Mouse (Mus musculus) v-Abl transformed pro-B cells (cell line): Measurements from ENCODE around the gene Gm9513.

Experiments used
- in situ Hi-C, 2 experiments: fragments of 400-800 bp; cut with MboI; formaldehyde crosslinking; loops; one replicate each; pipeline ENCODE4 v1.15.1; 2025; ENCODE audit not compliant: unreplicated experiment in 2 of 2

Gene Gm9513

DNA sequence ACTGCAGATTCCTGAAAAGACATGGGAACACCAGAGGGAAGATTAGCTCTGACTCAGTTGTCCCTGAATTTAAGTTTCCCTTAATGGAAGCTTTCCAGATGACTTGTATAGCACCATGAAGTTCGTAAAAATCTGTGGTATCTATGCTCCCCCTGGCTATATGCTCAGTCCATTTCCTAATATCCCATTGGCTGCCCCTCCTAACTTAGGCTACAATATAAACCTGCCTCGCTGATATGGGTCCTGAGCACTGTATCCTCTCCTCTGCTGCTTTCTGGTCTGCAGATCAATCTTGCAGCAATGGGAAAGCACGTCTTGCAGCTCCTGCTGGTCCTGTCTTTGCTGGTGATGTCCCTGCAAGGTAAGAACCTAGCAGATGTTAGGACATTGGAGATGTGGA, at the start of gene Gm9513:
Gm9513 (plus strand) TSS at position 301 of the 400 bp plus-strand sequence.
- in situ Hi-C loops: no loop called here

DNA sequence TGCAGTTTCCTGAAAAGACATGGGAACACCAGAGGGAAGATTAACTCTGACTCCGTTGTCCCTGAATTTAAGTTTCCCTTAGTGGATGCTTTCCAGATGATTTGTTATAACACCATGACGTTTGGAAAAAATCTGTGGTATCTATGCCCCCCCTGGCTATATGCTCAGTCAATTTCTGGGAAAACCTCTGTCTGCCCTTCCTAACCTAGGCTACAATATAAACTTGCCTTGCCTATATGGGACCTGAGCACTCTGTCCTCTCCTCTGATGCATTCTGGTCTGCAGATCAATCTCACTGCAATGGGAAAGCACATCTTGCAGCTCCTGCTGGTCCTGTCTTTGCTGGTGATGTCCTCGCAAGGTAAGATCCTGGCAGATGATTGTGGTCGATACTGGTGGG, 43.9 kb upstream of the Gm9513 start, which contains the start of gene Gm7257:
Gm7257 (plus strand) TSS at position 301 of the 400 bp plus-strand sequence.
- in situ Hi-C loops: loop anchor here in 1 of 2 experiments (25.0 kb wide), 1 partner anchor 456 kb away; no protein-coding TSS in a partner anchor

DNA sequence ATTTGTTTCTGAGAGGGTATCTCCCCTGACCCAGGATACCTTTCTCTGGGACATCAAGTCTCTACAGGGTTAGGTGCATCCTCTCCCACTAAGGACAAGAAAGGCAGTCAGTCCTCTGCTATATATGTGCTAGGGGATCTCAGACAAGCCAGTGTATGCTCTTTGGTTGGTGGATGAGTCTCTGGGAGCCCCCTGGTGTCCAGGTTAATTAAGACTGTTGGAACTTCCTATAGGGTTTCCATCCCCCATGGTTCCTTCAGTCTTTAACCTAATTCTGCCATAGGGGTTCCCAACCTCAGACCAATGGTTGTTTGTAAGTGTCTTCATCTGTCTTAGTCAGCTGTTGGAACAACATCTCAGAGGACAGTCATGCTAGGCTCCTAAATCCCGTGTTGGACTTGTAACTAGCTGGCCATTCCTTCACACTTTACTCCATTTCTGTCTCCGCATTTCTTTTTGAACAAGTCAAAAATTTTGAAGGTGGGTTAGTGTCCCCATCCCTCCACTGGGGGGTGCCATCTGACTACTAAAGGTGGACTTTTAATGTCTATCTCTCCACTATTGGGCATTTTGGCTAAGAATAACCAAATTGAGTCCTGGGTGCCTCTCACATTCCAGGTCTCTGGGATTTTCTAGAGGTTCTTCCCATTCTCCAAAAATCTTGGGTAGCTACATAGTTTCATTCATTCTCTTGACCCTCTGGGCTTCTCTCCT, 40.2 kb upstream of the Gm9513 start:
- in situ Hi-C loops: loop anchor here in 1 of 2 experiments (25.0 kb wide), 1 partner anchor 452 kb away; no protein-coding TSS in a partner anchor

DNA sequence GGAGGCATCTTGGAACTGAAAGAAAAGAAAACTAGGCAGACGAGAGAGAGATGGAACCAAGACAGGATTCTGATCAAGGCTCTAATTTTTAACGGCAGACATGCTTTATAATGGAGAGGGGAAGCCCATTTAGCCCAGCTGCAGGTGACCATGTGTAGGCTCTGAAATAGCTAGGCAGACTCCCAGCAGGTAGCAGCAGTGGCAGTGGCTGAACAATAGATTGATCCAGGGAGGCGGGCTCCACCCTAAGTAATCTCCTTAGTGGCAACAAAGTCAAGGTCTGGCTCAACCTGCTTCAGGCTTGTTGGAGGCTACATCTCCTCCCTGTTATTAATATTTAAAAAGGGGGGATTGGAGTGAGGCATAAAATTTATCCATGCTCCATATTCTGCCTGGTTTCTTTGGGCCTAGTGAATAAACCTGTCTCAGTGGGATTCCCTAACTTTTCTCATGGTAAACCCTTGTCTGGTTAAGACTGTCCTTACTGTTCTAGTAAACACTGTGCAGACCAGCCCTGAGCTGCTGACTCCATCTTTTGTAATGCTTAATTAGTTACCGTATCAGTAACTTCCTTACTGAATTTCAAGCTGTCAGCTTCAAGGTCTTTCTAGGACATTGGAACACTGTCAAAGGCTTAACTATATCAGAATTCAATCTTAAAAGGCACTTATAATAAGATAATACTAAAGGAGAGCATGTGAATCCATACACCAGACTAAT, 19.2 kb downstream of the Gm9513 start:
- in situ Hi-C loops: no loop called here

DNA sequence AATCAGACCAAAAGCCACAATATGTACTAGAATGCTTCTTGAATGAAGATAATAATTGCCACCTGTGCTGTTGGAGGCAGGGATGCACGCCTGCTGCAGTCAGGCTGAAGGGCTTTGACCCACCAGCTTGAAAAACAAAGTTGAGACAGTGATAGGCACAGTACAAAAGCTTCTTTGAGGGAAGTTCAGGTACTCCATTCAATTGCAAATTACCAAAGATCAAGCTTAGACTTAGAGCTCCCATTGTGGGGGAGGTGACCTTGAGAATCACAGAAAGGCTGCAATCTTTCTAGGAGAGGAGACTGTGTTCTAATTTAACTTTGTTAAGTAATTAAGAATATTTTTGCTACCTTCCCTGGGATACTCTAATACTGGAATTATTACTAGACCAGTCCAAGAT, 20.4 kb downstream of the Gm9513 start:
- in situ Hi-C loops: no loop called here

DNA sequence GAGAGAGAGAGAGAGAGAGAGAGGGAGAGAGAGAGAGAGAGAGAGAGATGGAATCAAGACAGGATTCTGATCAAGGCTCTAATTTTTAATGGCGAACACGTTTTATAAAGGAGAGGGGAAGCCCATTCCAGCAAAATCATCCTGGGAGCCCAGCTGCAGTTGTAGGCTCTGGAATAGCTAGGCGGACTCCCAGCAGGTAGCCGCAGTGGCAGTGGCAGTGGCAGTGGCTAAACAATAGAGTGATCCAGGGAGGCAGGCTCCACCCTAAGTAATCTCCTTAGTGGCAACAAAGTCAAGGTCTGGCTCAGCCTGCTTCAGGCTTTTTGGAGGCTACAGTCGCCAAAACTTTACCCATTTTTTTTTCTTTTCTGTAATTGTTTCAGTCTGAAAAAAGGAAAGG, 28.8 kb downstream of the Gm9513 start:
- in situ Hi-C loops: no loop called here
